Mouse (Mus musculus) Muller cell, postnatal 12 days (primary cell): ENCODE measurements at regions not wholly inside any gene's neighbourhood (a gene's known extent, or its start where the extent isn't known, plus 50 kb on each side); places are given as distances from the start of the nearest gene placed in this dataset.
A peak's percentile ranks its signal among the peaks of the same experiment; 100 is the strongest.

ENCODE experiments used
- DNase-seq: peaks from one replicate; pipeline ENCODE4 v3.0.0-alpha.2; 2015; ENCODE audit errors: inconsistent ontology term

GRCm38 (mm10) chr6:50915166-50916030 lies 261.2 kb upstream of the Npvf start:
- DNase-seq = no peak

GRCm38 (mm10) chr6:50918248-50918647 lies 264.0 kb upstream of the Npvf start:
- DNase-seq = no peak

GRCm38 (mm10) chr6:50922235-50922634 lies 268.0 kb upstream of the Npvf start:
- DNase-seq = no peak

DNA sequence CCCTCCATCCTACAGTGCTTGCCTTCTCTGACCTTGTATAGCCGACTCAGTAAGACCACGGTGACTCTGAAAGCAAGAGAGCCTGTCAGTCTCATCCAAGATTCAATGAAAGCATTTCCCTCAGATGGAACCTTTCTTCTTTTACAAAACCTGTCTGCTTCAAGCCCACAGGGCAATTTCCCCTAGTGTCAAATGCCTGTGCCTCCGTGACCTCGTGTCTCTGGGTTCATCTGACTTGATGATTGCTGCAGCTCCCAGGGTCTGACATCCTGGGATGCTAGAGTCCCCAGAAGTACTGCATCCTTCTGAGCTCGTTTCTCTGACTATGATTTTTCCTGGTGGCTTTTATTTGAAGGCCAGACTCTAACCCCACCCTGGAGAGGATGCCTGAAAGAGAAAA lies 270.3 kb upstream of the Npvf start:
- no peak for DNase-seq

DNA sequence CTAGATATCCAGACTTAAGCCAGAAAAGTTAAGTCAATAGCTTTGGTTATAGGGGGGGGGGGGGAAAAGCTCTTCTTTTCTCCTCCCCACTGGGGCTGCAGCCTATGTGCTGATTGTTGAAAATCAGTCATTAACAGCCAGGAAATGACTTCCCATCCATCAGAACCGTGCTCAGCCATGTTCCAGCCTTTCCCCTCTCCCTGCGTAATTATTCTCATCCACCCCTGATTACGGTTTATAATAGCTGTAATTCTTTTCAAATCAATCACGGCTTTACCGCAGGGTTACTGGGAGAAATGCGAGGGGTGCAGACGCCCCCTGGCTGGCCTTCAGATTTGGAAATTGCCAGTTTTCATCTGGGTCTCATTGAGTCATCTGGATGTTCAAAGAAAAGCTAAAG lies 270.8 kb upstream of the Npvf start:
- DNase-seq = peak; percentile 21

DNA sequence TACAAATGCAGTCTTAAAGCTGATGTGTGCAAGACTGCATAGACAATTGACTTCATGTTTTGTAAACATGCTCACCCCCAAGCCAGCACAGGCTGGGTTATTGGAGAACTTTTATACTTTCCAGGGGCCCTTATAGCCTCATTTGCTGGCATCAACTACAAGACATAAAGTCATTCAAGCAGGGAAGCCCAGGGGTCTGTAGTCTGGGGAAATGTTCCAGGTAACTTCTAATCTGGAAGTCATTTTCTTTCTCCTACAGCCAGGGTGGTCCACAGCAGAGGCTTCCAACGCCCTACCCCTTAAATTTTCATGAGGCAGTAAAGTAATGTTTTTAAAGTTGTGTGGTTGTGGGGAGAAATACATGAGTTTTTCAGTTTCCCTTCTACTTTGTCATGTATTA lies 272.1 kb upstream of the Npvf start:
- DNase-seq = no peak

DNA sequence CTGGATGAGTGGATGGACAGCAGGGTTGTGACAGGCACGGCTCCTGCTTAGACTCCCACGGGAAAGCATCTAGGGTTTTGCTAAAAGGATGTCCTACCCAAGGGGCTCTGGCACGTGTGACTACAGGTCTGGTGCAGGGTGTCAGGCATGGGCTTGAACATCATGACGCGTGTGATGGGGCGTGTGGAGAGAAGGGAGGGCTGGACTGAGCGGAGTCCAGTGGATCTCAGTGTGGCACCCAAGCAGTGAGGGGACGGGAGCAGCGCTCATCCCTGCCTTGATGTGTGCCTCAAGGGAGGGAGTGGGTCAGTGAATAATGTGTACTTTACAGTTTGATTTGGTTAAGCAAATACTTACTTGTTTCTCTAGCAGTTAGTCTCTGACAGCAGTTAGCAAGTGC lies 275.3 kb upstream of the Npvf start:
- no peak for DNase-seq

DNA sequence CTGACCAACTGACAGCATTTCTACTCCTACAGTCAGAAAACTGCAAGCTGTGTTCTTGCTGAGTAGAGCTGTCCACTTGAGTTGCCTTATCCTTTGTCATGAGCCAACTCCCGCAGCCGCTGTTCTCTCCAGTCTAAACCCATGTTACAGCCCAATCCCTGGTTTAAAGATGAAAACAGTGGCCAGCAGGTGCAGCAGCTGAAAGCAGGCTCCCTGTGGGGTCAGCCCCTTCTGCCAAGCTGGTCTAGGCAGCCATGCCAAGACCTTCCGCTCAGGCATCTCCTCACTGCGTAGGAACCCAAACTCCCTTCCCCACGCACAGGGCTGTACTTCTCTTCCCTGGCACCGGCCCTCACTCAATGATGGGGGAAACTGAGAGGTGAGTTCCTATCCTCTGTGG lies 279.3 kb upstream of the Npvf start:
- DNase-seq = no peak

DNA sequence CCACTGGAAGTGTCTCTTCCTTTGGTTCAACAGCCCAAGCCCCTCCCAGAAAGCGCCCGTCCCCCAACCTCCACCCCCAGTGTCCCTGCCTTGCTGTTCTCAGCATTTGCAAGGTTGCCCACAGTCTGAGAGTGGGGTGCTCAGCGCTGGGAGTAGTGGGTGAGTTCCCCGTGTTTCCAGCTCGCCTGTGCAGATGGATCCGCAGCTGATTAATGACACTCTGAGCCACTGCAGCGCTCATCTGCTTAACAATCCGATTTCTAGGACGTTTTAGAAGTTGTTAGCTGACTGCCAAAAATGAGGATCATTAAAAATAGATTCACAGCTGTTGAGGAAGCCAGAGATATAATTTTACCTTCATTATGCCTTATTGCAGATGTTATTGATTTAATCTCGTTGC lies 280.0 kb upstream of the Npvf start:
- no peak for DNase-seq

DNA sequence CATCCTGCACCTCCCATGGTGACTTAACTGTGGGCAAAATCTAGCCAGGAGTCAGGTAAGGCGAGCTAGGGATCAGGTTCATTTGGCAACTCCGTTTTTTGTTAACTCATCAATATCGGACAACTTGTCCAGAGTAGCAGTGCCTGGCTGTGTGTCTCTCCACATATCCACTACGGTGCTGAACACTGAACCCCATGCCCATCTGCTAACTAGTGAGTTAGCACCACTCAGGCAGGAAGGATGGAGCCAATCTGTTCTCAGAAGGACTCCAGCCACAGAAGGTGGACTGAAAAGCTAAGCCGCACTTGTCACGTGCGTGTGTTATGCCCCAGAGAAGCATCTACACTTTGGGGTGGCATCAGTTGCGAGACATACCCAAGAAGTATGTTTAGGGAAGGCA lies 282.1 kb upstream of the Npvf start:
- DNase-seq = no peak

DNA sequence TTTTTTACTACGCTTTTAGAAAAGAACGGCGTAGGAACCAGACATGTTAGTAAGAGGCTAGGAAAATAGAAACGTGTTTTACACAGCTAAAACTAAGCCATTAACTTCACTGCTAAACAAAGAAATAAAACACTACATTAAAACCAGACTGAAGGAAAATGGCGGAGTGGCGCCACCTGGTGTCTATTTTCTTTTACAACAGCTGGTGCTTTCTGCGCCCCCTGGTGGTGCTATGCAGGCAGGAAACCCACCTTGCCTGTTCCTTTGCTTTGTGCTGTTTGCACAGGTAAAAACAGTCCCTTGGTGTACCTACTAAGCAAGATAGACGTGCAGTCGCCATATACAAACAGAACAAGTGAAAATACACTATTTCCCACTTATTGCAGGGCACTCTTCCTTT lies 282.9 kb upstream of the Npvf start:
- DNase-seq = peak; percentile 51

- no peak for DNase-seq
Measured at GRCm38 (mm10) chr6:50938879-50939278, 284.6 kb upstream of the Npvf start.

DNA sequence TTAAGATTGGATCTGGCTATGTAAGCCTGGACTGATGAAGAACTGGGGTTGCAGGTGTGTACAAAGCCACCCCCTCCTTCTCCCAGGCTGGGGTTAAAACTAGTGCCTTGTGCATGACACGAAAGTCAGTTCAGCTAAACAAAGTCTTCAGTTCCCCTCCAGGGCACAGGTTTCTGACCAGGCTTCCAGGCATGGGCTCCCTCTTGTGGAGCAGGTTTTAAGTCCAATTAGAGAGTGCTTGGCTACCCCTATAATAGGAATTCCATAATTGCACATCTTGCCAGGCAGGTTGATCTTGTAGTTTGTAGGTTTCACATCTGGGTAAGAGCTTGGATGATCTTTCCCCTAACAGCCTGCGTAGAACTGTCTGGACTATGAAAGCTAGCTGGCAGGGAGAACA lies 285.2 kb upstream of the Npvf start:
- DNase-seq = peak; percentile 16

DNA sequence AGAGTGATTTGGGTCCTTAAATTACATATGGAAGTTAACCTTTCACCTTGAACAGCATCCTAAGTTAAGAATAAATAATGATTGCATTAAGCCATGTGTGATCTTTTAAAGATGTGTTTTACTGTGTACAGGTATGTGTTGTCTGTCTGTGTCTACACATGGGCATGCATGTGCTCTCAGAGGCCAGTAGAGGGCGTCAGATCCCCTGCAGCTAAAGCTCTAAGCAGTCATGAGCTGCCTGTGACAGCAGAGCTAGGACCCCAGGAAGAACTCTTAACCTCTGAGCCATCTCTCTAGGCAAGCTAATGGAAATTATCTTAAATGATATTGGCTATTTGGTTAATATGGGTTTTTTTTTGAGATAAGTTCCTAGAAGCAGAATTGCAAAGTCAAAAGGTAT lies 285.9 kb upstream of the Npvf start:
- DNase-seq = no peak

- no peak for DNase-seq
Measured at GRCm38 (mm10) chr6:50940641-50941398, 286.6 kb upstream of the Npvf start.

- no peak for DNase-seq
Measured at GRCm38 (mm10) chr6:50942696-50943095, 288.5 kb upstream of the Npvf start.

- no peak for DNase-seq
Measured at GRCm38 (mm10) chr6:50948061-50948460, 293.8 kb upstream of the Npvf start.

GRCm38 (mm10) chr6:50949361-50949760 lies 295.1 kb upstream of the Npvf start:
- DNase-seq = no peak

DNA sequence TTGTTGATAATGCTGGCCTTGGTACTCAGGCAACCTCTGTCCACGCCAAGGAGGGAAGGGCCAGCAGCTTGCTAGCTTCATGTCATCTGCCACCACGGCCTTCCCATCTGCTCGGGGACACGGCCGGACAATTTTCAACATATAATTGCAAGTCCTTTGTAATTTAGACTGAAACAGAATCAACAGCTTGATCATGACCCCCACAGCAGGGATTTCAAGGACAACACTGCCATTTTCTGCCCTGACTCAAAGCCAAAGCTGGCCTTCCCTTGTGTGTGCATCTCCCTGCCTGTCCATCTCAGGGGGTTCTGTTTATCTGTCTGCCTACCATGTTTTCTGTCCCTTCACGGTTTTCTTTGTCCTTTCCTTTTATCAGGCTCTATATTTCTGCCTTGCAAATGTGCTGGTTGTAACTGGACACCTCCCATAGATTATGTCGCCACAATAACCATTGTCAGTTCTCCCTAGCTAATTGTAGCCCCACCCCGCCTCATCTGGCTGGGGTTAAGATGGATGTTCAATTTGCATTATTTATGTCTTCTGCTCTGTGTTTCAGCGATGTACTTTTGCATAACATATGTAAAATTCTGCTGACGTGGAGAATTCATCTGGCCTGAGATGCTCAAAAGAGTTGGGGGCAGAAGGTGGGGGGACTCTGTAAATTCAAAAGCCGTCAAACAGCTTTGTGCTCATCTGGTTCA lies 295.8 kb upstream of the Npvf start:
- no peak for DNase-seq

DNA sequence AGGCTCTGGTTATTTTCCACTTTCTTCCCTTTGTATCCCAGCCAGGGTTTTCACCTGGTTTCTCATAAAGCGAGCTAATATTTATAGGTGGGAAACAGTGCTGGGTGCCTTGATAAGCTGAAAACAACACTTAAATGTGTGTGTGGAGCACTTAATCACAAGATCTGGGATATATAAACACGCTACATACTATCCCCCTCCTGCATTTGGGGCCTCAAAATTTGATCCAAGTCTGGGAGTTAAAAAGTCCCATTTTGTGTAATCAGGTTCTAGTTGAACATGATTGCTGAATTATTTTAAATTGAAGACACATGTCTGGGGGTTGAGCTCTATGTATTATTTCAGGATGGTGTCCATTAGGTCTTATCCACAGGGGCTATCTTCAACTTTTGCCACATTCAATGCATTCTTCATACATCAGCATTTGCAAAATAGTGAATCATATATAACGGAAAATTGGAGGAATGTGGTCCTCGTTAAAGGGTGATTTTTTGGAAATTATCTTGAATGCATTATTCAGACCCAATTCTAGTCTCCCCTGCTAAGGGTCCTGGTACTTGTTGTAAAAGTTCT lies 303.2 kb upstream of the Npvf start:
- DNase-seq = no peak

DNA sequence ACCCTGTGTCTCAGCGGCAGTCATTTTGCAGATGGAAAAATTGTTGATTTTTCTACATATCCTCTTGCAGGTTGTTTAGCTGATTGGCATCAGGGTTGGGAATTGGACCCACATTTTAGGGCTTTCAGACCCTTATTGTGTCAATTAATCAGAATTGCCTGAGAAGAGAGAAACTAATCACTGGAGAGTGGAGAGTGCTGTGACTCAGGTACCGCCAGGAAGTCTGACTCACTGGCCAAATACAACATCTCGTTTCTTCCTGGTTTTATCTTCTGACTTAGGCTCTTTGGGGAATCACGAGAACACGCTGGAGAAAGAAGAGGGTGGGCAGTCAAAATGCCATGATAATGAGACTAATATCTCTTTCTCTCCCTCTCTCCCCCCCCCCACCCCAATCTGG lies 306.1 kb upstream of the Npvf start:
- DNase-seq = no peak

DNA sequence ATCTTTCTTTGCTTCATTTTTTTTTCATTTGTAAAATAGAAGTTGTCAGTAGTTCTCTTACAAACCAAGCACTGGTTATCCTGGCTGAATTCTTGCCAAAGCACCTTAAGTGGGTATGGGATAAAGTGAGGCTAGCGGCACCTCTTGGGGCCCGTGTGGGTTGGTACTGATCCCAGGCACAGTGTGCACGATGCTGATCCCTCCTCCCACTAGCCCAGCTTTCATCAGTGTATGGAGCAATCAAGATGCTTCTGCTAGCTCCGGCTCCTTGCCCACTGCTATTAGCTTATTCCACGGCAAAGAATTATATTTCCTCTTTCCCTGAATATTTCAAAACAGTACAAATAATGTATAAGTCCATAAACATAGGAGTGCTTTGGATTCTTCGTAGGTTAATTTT lies 307.4 kb upstream of the Npvf start:
- no peak for DNase-seq
